Mouse (Mus musculus) CD4-positive, CD25-positive, alpha-beta regulatory T cell, adult 9 weeks (primary cell): ENCODE data around the gene Oit3. TPM values are rescaled to one million over a fixed set of nuclear protein-coding genes. Genes with fewer than 3 reads are reported as not detected.

ENCODE experiments used
- polyA plus RNA-seq: library from polyadenylated mRNA; unstranded; fragments of 100-300 nt; shearing (Covaris generic); gene quantifications from one replicate; pipeline ENCODE4 v1.2.1, GENCODE M21; 2017

Gene Oit3
- polyA plus RNA-seq, result 0.22 TPM

GRCm38 (mm10) chr10:59441735-59442134 lies at the start of gene Oit3:
Gene Oit3 (minus strand): TSS chr10:59441778.

GRCm38 (mm10) chr10:59402899-59403792 lies 38.4 kb downstream of the Oit3 start, which contains the start of gene Pla2g12b:
Gene Pla2g12b (plus strand): TSS chr10:59403660.

GRCm38 (mm10) chr10:59395461-59395860 lies 46.1 kb downstream of the Oit3 start, which contains the start of gene Gm10273:
Gene Gm10273 (plus strand): TSS chr10:59395632.

Other genes with a start within 250 kb of the Oit3 start
- gene Sept10, start 219.9 kb downstream of the Oit3 start, polyA plus RNA-seq, result 0.38 TPM
- gene Sowahc, start 219.8 kb downstream of the Oit3 start, polyA plus RNA-seq, result 0.57 TPM
- gene P4ha1, start 118.5 kb downstream of the Oit3 start, polyA plus RNA-seq, result 83.9 TPM
- 83.7 TPM for gene Gm10273, start 46.1 kb downstream of the Oit3 start, polyA plus RNA-seq
- gene Pla2g12b, start 38.1 kb downstream of the Oit3 start, polyA plus RNA-seq, result not detected
- not detected for gene Gm10322, start 174.3 kb upstream of the Oit3 start, polyA plus RNA-seq
- 6.5 TPM for gene Mcu, start 174.9 kb upstream of the Oit3 start, polyA plus RNA-seq